Mouse (Mus musculus) embryo, embryonic 11.5 days (tissue): ENCODE measurements at regions not wholly inside any gene's neighbourhood (a gene's known extent, or its start where the extent isn't known, plus 50 kb on each side); places are given as distances from the start of the nearest gene placed in this dataset.

Experiments
- DNase-seq: peaks from one replicate; pipeline ENCODE4 v3.0.0-alpha.2; 2012; ENCODE audit warnings: low read depth, low spot score

- no peak for DNase-seq
Measured at GRCm38 (mm10) chr13:55892250-55892649, 56.3 kb upstream of the Pitx1 start.

GRCm38 (mm10) chr13:55887099-55887736 is 51.2 kb upstream of the Pitx1 start:
- no peak for DNase-seq
